Mouse (Mus musculus) spleen, adult 2 months (tissue): ENCODE results near the gene Mical3.

Experiments
- CTCF ChIP-seq: fragments of 200-500 bp; IDR thresholded peaks from 2 replicates; pipeline ENCODE4 v1.5.1; 2011; ENCODE audit warnings: mild to moderate bottlenecking, inconsistent platforms; ENCODE audit not compliant: insufficient read depth, insufficient read length, insufficient replicate concordance; ENCODE audit errors: extremely low read depth
- POLR2A ChIP-seq: fragments of 200-500 bp; IDR thresholded peaks from 2 replicates; pipeline ENCODE4 v1.6.1; 2011; ENCODE audit warnings: low read depth, low read length, inconsistent platforms

DNA sequence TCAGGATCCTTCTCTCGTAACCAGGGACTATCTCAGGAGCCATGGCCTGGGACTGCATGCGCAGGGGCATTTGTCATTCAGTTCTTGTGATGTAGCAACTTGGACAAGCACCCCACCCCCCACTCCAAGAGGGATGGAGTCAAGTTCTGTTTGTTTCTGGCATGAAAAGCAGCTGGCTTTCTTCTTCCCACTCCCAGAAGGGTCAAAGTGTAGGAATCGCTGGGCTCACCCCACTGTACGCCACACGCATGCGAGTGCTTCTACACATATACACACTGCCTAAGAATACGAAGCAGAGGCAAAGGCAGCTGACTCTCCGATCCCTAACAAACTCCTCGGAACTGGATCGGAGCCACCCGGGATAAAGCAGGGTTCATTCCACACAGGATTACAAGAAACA, 119.1 kb downstream of the Mical3 start:
- no peak for TF ChIP-seq CTCF
- TF ChIP-seq POLR2A: no peak
